ENCODE assay signal across 19 mouse cellular contexts in the genomic region with DNA sequence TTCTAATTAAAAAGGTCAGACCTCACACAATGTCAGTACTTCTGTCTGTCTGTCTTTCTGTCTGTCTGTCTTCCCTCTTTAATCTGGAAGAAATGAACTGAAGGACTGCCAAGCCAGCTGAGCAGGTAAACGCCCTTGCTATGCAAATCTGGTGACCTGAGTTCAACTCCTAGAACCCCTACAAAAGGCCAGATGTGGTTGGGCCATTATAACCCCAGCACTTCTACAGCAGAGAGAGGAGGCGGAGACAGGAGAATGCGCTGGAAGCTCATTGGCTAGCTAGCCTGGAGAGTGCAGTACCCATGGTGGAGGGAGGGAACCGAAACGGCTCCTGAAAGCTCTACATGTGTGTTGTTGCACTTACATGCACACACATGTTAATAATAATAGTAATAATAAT.
"Had no signal": no experiment of that assay in that cellular context is flagged by ENCODE, and none has a peak within 500 bp of the region (broad histone marks: within the 10 kb centered on the region; RNA-seq: fewer than 3 reads in every experiment).

No protein-coding gene starts in this region.

- H3K4me3 ChIP-seq: liver, embryonic 13.5 days; liver, embryonic 15.5 days; lung, embryonic 15.5 days; midbrain, embryonic 10.5 days; midbrain, embryonic 12.5 days; myocyte; neural tube, embryonic 13.5 days; neural tube, embryonic 15.5 days had no signal

- H3K27ac ChIP-seq: liver, embryonic 13.5 days; liver, embryonic 15.5 days; lung, embryonic 15.5 days; midbrain, embryonic 10.5 days; midbrain, embryonic 12.5 days; neural tube, embryonic 13.5 days; neural tube, embryonic 15.5 days had no signal

- H3K4me1 ChIP-seq: liver, embryonic 13.5 days; liver, embryonic 15.5 days; lung, embryonic 15.5 days; midbrain, embryonic 10.5 days; midbrain, embryonic 12.5 days; neural tube, embryonic 13.5 days had no signal

- H3K9me3 ChIP-seq: liver, embryonic 13.5 days; liver, embryonic 15.5 days; lung, embryonic 15.5 days; midbrain, embryonic 10.5 days; midbrain, embryonic 12.5 days; neural tube, embryonic 13.5 days; neural tube, embryonic 15.5 days had no signal

- DNase-seq: liver, embryonic 13.5 days; liver, postnatal 0 days; lung, adult 2 months; lung, postnatal 36 days; midbrain, embryonic 14.5 days; right cerebral cortex, adult 18-20 months; right cerebral cortex, postnatal 25 days; right cerebral cortex, postnatal 4 days; spleen, adult 18-20 months; thymus, adult 18-20 months; thymus, postnatal 14 days; thymus, postnatal 36 days had no signal

- H3K27me3 ChIP-seq: liver, embryonic 13.5 days; liver, embryonic 15.5 days; lung, embryonic 15.5 days; midbrain, embryonic 12.5 days; neural tube, embryonic 13.5 days; neural tube, embryonic 15.5 days had no signal

- H3K36me3 ChIP-seq: liver, embryonic 13.5 days; liver, embryonic 15.5 days; lung, embryonic 15.5 days; midbrain, embryonic 10.5 days; midbrain, embryonic 12.5 days; neural tube, embryonic 13.5 days; neural tube, embryonic 15.5 days had no signal
